Mouse (Mus musculus): Measurements from ENCODE around the gene Rubcnl. TPM values are rescaled to one million over a fixed set of nuclear protein-coding genes. Genes with fewer than 3 reads are reported as not detected.

Rubcnl gene
- polyA plus RNA-seq, 1 experiment from 2014 or later, result 0.21 TPM

Other genes with a start within 250 kb of the Rubcnl start
- gene Lrch1, start 68.2 kb upstream of the Rubcnl start, polyA plus RNA-seq (2015; fragmentation: Nextera tagmentation; extraction: Ambion mirVana), result 12.0 and 12.2 TPM in 2 replicates
- not detected in 2 replicates for gene Lrrc63, start 114.9 kb downstream of the Rubcnl start, polyA plus RNA-seq (2015; fragmentation: Nextera tagmentation; extraction: Ambion mirVana)
- gene Lcp1, start 115.1 kb downstream of the Rubcnl start, polyA plus RNA-seq (2015; fragmentation: Nextera tagmentation; extraction: Ambion mirVana), result 18.8 and 20.9 TPM in 2 replicates
- gene Cpb2, start 226.3 kb downstream of the Rubcnl start, polyA plus RNA-seq (2015; fragmentation: Nextera tagmentation; extraction: Ambion mirVana), result not detected in 2 replicates